Comparison of ENCODE assay signal across 8 mouse cellular contexts in the genomic region with DNA sequence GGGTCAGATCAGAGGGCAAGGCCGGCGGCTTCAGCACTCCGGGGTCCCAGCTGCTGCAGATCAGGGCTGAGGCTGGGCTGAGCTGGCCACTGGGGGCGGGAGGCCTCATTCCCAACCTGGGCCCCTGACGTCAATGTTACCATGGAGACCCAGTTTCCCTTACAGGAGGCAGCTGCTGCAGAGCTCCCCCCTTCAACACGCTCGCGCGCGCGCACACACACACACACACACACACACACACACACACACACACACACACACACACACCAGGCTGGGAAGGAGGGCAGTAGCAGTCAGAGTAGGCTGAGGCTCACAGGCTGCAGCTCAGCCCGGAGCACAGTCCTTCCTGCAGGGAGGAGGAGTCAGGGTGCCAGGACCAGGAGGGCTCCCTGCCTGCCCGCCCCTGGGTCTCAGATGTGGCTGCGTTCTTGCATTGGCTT. TPM values are rescaled to one million over a fixed set of nuclear protein-coding genes. Genes with fewer than 3 reads are reported as not detected.
DNase-seq lines count a peak whose midpoint lies in the region; ATAC-seq and TF ChIP-seq lines count a peak whose summit lies in the region.

No protein-coding gene starts in this region.

- DNase-seq in NIH3T3 (ENCODE audit: low read depth) = peak; percentile 82
- DNase-seq in cerebellum, postnatal 10 days = peak; percentile 90 to 91
- DNase-seq in frontal cortex, postnatal 14 days (ENCODE audit: low spot score in 2 of 2) = peak; percentile 81 to 85
- peak; percentile 89 for DNase-seq in hindbrain, embryonic 14.5 days (ENCODE audit: low spot score)
- DNase-seq in layer of hippocampus, postnatal 10 days (ENCODE audit: low spot score in 2 of 2) = peak; percentile 81 to 83
- DNase-seq in lung, postnatal 0 days (ENCODE audit: low spot score) = peak; percentile 73
- DNase-seq in ovary, postnatal 10 days (ENCODE audit: low spot score) = peak; percentile 23
- DNase-seq in urinary bladder, postnatal 4 days (ENCODE audit: low spot score in 2 of 2) = peak; percentile 69 to 77

- peak overlapping the region; percentile 10 for H3K4me3 ChIP-seq in hindbrain, embryonic 14.5 days (replicated peaks; ENCODE audit: low read length)
- no peak overlapping the region for H3K4me3 ChIP-seq in lung, postnatal 0 days (ENCODE audit: low read depth, low read length)

- WGBS in hindbrain, embryonic 14.5 days = under 1% methylated on average over 8 of the region's 14 CpGs
- 2% methylated on average over 10 of the region's 14 CpGs for WGBS in lung, postnatal 0 days

- no peaks in the 10 kb centered on the region for H3K9me3 ChIP-seq in hindbrain, embryonic 14.5 days (ENCODE audit: control insufficient read depth, low read length)
- H3K9me3 ChIP-seq in lung, postnatal 0 days (ENCODE audit: low read length) = no peaks in the 10 kb centered on the region

- TF ChIP-seq CTCF in lung, postnatal 0 days (IDR thresholded peaks at IDR 0.05) = peak; percentile 22; the same call in 1 of the 2 replicates

- TF ChIP-seq EP300 in lung, postnatal 0 days (IDR thresholded peaks at IDR 0.05) = no peak

- no peaks in the 10 kb centered on the region for H3K27me3 ChIP-seq in hindbrain, embryonic 14.5 days (ENCODE audit: control insufficient read depth, insufficient read depth, low read length)
- H3K27me3 ChIP-seq in lung, postnatal 0 days (replicated peaks; ENCODE audit: insufficient read depth, low read length) = no peaks in the 10 kb centered on the region

- H3K4me1 ChIP-seq in hindbrain, embryonic 14.5 days (replicated peaks; ENCODE audit: control insufficient read depth, insufficient read depth, low read length) = peaks cover 13% of the 10 kb centered on the region
- no peaks in the 10 kb centered on the region for H3K4me1 ChIP-seq in lung, postnatal 0 days (ENCODE audit: insufficient read depth, low read depth, low read length)

- H3K4me2 ChIP-seq in hindbrain, embryonic 14.5 days (replicated peaks) = peak overlapping the region; percentile 59
- H3K4me2 ChIP-seq in lung, postnatal 0 days (replicated peaks; ENCODE audit: low read depth, low read length) = 0 out of 2 replicates have a peak overlapping the region, but pooled peaks have one; percentile 8

- no peaks in the 10 kb centered on the region for H3K36me3 ChIP-seq in hindbrain, embryonic 14.5 days (replicated peaks; ENCODE audit: control insufficient read depth, insufficient read depth)
- H3K36me3 ChIP-seq in lung, postnatal 0 days (ENCODE audit: insufficient read depth, low read length) = no peaks in the 10 kb centered on the region

- H3K9ac ChIP-seq in hindbrain, embryonic 14.5 days = peak overlapping the region; percentile 54
- no peak overlapping the region for H3K9ac ChIP-seq in lung, postnatal 0 days (replicated peaks; ENCODE audit: low read depth)

- peak; percentile 93 for ATAC-seq in hindbrain, embryonic 14.5 days (ENCODE audit: low FRiP score)
- ATAC-seq in lung, postnatal 0 days = peak; percentile 69

- peak overlapping the region; percentile 92 for H3K27ac ChIP-seq in hindbrain, embryonic 14.5 days
- H3K27ac ChIP-seq in lung, postnatal 0 days (ENCODE audit: low read length) = no peak overlapping the region

RNA-seq across cellular contexts. Expression of gene Plcg2, which starts 27.7 kb away (rescaled TPM):
- polyA plus RNA-seq in hindbrain, embryonic 14.5 days (2014; fragmentation: Nextera tagmentation; extraction: Ambion mirVana) = 1.2 TPM in 2 replicates
- total RNA-seq in layer of hippocampus, postnatal 10 days (2021) = 1 to 10 TPM; 2.8 to 3.2 TPM
- 3.5 and 3.7 TPM in 2 replicates for polyA plus RNA-seq in lung, postnatal 0 days (2015; fragmentation: Nextera tagmentation; extraction: Ambion mirVana)

Comparison
In these comparisons a context has a peak if more than half of its experiments do, and no peak if none do; other contexts are left out.
1. DNase-seq: peak in every context shown above with its lines; median percentile 90 in cerebellum, postnatal 10 days; 89 in hindbrain, embryonic 14.5 days; 83 in frontal cortex, postnatal 14 days; 82 in NIH3T3; 82 in layer of hippocampus, postnatal 10 days; 73 in lung, postnatal 0 days; 73 in urinary bladder, postnatal 4 days; 23 in ovary, postnatal 10 days.